8 mouse cellular contexts compared by ENCODE assay signal in the genomic region with DNA sequence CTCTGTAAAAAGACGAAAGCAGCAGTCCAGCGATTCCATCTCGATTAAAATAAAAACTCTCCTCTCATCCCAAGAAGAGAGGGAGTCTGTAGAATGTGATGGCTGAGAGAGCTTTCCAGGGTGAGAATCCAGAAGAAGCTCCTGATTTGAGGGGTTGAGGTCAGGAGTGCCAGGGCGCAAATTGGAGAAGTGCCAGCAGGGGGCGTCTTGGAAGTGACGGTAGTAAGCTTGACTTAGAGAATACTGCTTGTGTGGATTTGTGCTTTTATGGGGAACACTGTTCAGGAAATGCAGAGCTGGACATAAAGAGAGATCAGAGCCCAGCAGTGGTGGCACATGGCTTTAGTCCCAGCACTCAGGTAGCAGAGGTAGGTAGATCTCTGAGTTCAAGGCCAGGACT. TPM values are rescaled to one million over a fixed set of nuclear protein-coding genes. Genes with fewer than 3 reads are reported as not detected.
A peak's percentile ranks its signal among the peaks of the same experiment; 100 is the strongest.
DNase-seq lines count a peak whose midpoint lies in the region; ATAC-seq and TF ChIP-seq lines count a peak whose summit lies in the region.

No protein-coding gene starts in this region.

- no peak overlapping the region for H3K9ac ChIP-seq in liver, embryonic 11.5 days (ENCODE audit: low read depth, low read length)

- H3K4me3 ChIP-seq in thymus, adult 2 months (ENCODE audit: control insufficient read depth, insufficient read depth, low read length): no peak overlapping the region
- H3K4me3 ChIP-seq in liver, embryonic 11.5 days (ENCODE audit: low read depth, low read length): no peak overlapping the region
- H3K4me3 ChIP-seq in cerebellum, adult 2 months (replicated peaks; ENCODE audit: insufficient read depth, low read depth, low read length): no peak overlapping the region

- DNase-seq in heart, adult 18-20 months: peak; percentile 11 to 57
- no peak for DNase-seq in heart, postnatal 25 days (ENCODE audit: low spot score)
- DNase-seq in thymus, adult 2 months: peak; percentile 46
- DNase-seq in thymus, adult 18-20 months: no peak
- peak; percentile 81 for DNase-seq in embryo, embryonic 10 days (ENCODE audit: low spot score)
- DNase-seq in liver, embryonic 11.5 days (ENCODE audit: low spot score): peak; percentile 59
- DNase-seq in spleen, postnatal 10 days (ENCODE audit: low spot score in 2 of 2): peak; percentile 55 to 80
- DNase-seq in cerebellum, adult 2 months: no peak

- H3K27ac ChIP-seq in thymus, adult 2 months (ENCODE audit: control insufficient read depth, insufficient read depth, low read length): no peak overlapping the region
- H3K27ac ChIP-seq in liver, embryonic 11.5 days (ENCODE audit: low read depth, low read length): no peak overlapping the region
- H3K27ac ChIP-seq in cerebellum, adult 2 months (ENCODE audit: insufficient read depth, low read length): no peak overlapping the region

- WGBS in thymus, adult 2 months: 13% methylated on average over 6 of the region's 6 CpGs
- 4% methylated on average over 6 of the region's 6 CpGs for WGBS in liver, embryonic 11.5 days
- 14% methylated on average over 6 of the region's 6 CpGs for WGBS in cerebellum, adult 2 months

- no peaks in the 10 kb centered on the region for H3K36me3 ChIP-seq in thymus, adult 2 months (ENCODE audit: control insufficient read depth, insufficient read depth, low read length)
- H3K36me3 ChIP-seq in liver, embryonic 11.5 days (ENCODE audit: control insufficient read depth, insufficient read depth, low read length): no peaks in the 10 kb centered on the region

- H3K4me1 ChIP-seq in thymus, adult 2 months (replicated peaks; ENCODE audit: control insufficient read depth, insufficient read depth, low read length): no peaks in the 10 kb centered on the region
- peaks cover 7% of the 10 kb centered on the region for H3K4me1 ChIP-seq in liver, embryonic 11.5 days (replicated peaks; ENCODE audit: control insufficient read depth, insufficient read depth, low read length)
- H3K4me1 ChIP-seq in cerebellum, adult 2 months (ENCODE audit: control insufficient read depth, insufficient read depth, low read length): peaks cover 3% of the 10 kb centered on the region; the same call in 1 of the 2 replicates

- TF ChIP-seq CTCF in thymus, adult 2 months (IDR thresholded peaks at IDR 0.05; ENCODE audit: borderline replicate concordance, control insufficient read depth, extremely low read depth, insufficient read depth, low read length, poor library complexity): peak; percentile 37; the same call in 1 of the 2 replicates
- TF ChIP-seq CTCF in cerebellum, adult 2 months (IDR thresholded peaks at IDR 0.05; ENCODE audit: borderline replicate concordance, insufficient read depth, low read depth, low read length): no peak

- no peak for ATAC-seq in liver, embryonic 11.5 days (replicated peaks; ENCODE audit: low FRiP score)

- H3K4me2 ChIP-seq in liver, embryonic 11.5 days: no peak overlapping the region

- H3K27me3 ChIP-seq in thymus, adult 2 months (ENCODE audit: control insufficient read depth, insufficient read depth, low read length): no peaks in the 10 kb centered on the region
- peaks cover 2% of the 10 kb centered on the region; the same call in 1 of the 2 replicates for H3K27me3 ChIP-seq in liver, embryonic 11.5 days (replicated peaks; ENCODE audit: control insufficient read depth, insufficient read depth, low read length)
- no peaks in the 10 kb centered on the region for H3K27me3 ChIP-seq in cerebellum, adult 2 months (ENCODE audit: control insufficient read depth, insufficient read depth, low read length)

- intact Hi-C loops in heart, postnatal 25 days (cut with DNase I): no loop called here

- no peak for TF ChIP-seq POLR2A in thymus, adult 2 months (IDR thresholded peaks at IDR 0.05; ENCODE audit: control insufficient read depth, extremely low read depth, insufficient read depth, low read length, poor library complexity)
- no peak for TF ChIP-seq POLR2A in cerebellum, adult 2 months (IDR thresholded peaks at IDR 0.05; ENCODE audit: borderline replicate concordance, insufficient read depth, low read length)

- H3K9me3 ChIP-seq in liver, embryonic 11.5 days (ENCODE audit: control insufficient read depth, low read length): no peaks in the 10 kb centered on the region

RNA-seq across cellular contexts. Expression of gene Lrrc36, which starts 28.1 kb away (rescaled TPM):
- total RNA-seq in heart, adult 18-20 months (2021): under 1 TPM; 0.27 to 0.64 TPM
- under 1 TPM; 0.42 to 0.73 TPM for total RNA-seq in heart, postnatal 25 days (2021)
- 0.24 and 0.34 TPM in 2 replicates for polyA plus RNA-seq in thymus, adult 2 months (2012; rRNA removed)
- 0.19 TPM in 1 of 2 replicates, not detected in the other for polyA plus RNA-seq in liver, embryonic 11.5 days (2014; fragmentation: Nextera tagmentation; extraction: Ambion mirVana)
- 0.65 and 1.2 TPM in 2 replicates for polyA plus RNA-seq in cerebellum, adult 2 months (2012; rRNA removed)

RNA-seq across cellular contexts. Expression of gene Kctd19, which starts 28.1 kb away (rescaled TPM):
- not detected for total RNA-seq in heart, adult 18-20 months (2021)
- under 1 TPM in 1 of 2 experiments, not detected in 1; 0.44 TPM for total RNA-seq in heart, postnatal 25 days (2021)
- 0.07 TPM in 1 of 2 replicates, not detected in the other for polyA plus RNA-seq in thymus, adult 2 months (2012; rRNA removed)
- not detected in 2 replicates for polyA plus RNA-seq in liver, embryonic 11.5 days (2014; fragmentation: Nextera tagmentation; extraction: Ambion mirVana)
- polyA plus RNA-seq in cerebellum, adult 2 months (2012; rRNA removed): 0.05 TPM in 1 of 2 replicates, not detected in the other

RNA-seq across cellular contexts. Expression of gene Tppp3, which starts 29.9 kb away (rescaled TPM):
- total RNA-seq in heart, adult 18-20 months (2021): 10 to 100 TPM; 38.0 to 41.4 TPM
- total RNA-seq in heart, postnatal 25 days (2021): 10 to 100 TPM; 51.4 TPM
- polyA plus RNA-seq in thymus, adult 2 months (2012; rRNA removed): 14.6 and 27.8 TPM in 2 replicates
- polyA plus RNA-seq in liver, embryonic 11.5 days (2014; fragmentation: Nextera tagmentation; extraction: Ambion mirVana): 3.1 and 3.2 TPM in 2 replicates
- polyA plus RNA-seq in cerebellum, adult 2 months (2012; rRNA removed): 286 and 297 TPM in 2 replicates

RNA-seq across cellular contexts. Expression of gene Zdhhc1, which starts 55.3 kb away (rescaled TPM):
- 10 to 100 TPM; 12.5 to 14.2 TPM for total RNA-seq in heart, adult 18-20 months (2021)
- total RNA-seq in heart, postnatal 25 days (2021): 10 to 100 TPM; 12.8 to 13.6 TPM
- polyA plus RNA-seq in thymus, adult 2 months (2012; rRNA removed): 22.3 and 23.5 TPM in 2 replicates
- polyA plus RNA-seq in liver, embryonic 11.5 days (2014; fragmentation: Nextera tagmentation; extraction: Ambion mirVana): 6.4 and 8.9 TPM in 2 replicates
- polyA plus RNA-seq in cerebellum, adult 2 months (2012; rRNA removed): 64.7 and 67.9 TPM in 2 replicates

Comparison
In these comparisons a context has a peak if more than half of its experiments do, and no peak if none do; other contexts are left out.
1. DNase-seq: peak in heart, adult 18-20 months (2 of 2), thymus, adult 2 months (single experiment), embryo, embryonic 10 days (single experiment), liver, embryonic 11.5 days (single experiment) and spleen, postnatal 10 days (2 of 2); none in heart, postnatal 25 days (single experiment), thymus, adult 18-20 months (0 of 2) and cerebellum, adult 2 months (0 of 2).